Mouse (Mus musculus) left cerebral cortex, adult 9 months (tissue): ENCODE measurements around the gene Serinc3.
A peak's percentile ranks its signal among the peaks of the same experiment; 100 is the strongest.
"Not testable (repeated sequence)": the region's sequence is repeated elsewhere in the genome, so short reads cannot be mapped to it uniquely, and the experiment has no call there.

Experiments
- DNase-seq, 2 experiments: peaks; one replicate each; pipeline ENCODE4 v3.0.0; 2022; ENCODE audit warnings: low spot score in 2 of 2

Gene Serinc3

DNA sequence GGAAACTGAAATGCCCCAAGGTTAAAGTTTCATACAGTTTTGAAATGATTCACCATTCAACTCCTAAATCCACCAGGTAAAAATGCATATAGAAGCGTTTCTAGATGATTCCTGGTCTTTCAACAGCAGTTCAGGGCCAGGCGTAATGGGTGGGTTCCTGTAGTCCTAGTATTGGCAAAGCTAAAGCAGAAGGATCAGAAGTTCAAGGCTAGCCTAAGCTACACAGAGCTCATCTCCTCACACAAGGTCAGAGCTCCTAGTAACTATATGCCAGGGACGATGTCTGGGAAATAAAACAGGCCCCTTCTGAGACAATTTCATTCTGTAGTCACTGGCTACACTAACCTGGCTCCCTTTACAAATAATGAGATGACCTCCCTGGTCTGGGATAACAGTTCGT lies 13.7 kb downstream of the Serinc3 start:
- DNase-seq, result no peak

- not testable (repeated sequence) for DNase-seq
Observed at GRCm38 (mm10) chr2:163621401-163621800, 23.5 kb downstream of the Serinc3 start.

DNA sequence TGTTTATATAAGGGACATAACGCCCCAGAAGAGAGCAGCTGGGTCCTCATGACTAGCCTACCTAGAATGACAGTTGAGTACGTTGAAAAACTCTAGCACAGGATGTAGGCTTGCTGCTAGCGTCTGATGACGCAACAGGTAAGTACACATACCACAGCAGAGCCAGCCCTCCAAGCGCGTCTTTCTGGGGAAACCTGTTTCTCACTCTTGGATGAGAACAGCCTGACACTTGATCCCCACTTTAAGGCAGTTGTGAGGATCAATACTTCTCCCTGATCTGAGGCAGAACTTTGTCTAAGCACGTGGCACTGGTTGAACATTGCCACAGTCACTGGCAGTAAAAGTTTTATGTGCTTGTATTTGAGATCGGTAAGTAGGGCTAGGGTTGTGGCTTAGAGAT lies 24.5 kb downstream of the Serinc3 start:
- no peak for DNase-seq

- DNase-seq, result no peak
Observed at GRCm38 (mm10) chr2:163617874-163618273, 27.1 kb downstream of the Serinc3 start.

- no peak for DNase-seq
Observed at GRCm38 (mm10) chr2:163617232-163617863, 27.6 kb downstream of the Serinc3 start.

DNA sequence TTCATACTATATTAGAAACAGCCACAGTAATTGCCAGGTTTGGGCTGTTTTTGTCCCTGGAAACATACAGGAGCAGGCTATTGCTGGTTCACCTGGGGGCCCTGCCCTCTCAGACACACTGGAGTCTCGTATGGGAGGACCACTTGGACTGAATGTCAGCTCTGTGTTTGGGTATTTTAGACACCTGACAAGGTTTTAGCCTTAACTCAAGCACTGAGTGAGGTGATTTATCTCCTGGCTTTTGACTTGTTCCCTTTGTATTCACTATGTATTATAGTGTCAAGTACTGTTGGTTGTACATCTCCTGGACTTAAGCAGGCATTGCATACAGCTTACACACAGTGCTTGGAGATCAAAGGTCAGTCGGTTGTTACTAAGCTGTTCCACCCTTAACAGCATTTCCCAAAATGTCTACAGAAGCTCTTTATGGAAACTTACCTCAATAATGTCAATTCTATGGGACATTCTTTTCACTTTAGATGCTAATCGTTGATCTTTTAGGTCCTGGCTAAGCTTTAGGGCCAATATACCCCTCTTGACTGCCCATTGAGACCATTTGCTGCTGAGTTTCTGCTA lies 28.2 kb downstream of the Serinc3 start:
- DNase-seq, result no peak

- DNase-seq, result peak in 1 of 2 experiments; percentile 33
Observed at GRCm38 (mm10) chr2:163615906-163616651, 28.9 kb downstream of the Serinc3 start.

DNA sequence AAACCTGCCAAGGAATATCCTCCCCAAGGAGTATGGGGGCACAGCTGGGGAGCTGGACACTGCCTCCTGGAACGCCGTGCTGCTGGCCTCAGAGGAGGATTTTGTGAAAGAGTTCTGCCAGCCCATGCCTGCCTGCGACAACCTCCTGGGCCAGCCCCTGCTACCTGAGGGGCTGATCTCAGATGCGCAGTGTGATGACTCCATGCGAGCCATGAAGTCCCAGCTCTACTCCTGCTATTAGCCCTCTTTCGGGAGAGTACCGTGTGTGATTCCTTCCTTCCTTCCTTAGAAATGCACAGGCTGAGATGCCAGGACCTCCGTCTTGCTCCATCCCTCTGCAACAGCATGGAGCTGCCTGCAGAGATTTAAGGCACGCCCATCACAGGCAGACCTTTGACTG lies 29.5 kb downstream of the Serinc3 start:
- no peak for DNase-seq

DNA sequence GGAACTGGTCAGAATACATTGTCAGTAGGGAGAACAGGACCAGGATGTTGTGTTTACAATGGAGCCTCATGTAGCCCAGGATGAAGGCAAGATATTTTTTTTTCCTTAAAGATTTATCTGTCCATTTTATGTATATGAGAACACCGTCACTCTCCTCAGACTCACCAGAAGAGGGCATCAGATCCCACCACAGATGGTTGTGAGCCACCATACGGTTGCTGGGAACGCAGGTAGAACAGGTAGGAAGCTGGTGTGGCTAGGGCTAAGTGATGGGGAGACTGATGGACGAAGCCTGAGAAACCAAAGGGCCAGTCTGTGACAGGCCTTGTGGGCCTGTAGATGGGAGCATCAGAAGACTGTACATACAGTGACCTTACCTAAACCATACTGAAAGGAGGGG lies 30.9 kb downstream of the Serinc3 start:
- DNase-seq, result no peak

GRCm38 (mm10) chr2:163613206-163613605 lies 31.7 kb downstream of the Serinc3 start:
- DNase-seq, result no peak

GRCm38 (mm10) chr2:163611176-163611575 lies 33.8 kb downstream of the Serinc3 start:
- no peak for DNase-seq

DNA sequence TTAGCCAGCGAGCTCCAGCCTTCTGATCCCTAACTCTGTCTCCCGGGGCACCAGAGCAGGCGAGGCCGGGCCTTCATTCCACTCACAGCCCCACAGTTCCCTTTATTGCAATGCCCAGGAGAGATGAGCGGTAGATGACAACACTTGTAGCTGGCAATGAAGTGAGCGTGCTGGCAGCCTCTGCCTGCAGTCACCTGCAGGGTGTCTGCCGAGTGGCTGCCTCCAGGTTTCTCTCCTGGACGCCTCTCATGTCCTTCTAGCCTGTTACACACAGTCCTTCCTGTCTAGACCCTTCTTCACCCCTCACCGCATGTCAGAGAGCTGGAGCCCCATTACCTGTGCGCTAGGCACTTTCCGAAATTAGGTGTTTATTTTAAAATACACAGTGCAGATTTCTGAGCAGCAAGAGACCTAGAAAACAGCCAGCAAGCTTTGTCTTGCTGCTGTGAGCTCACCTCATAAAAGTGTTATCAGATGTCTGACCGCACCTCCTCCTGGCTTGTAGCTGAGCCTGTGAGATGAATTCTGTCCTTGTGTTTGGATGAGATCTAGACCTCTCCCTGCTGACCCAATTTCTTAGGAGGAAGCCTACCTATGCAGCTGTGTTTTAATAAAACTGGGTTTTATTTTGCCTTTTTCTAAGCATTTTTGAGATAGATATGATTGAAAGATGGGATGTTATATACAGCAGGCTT lies 35.5 kb downstream of the Serinc3 start:
- DNase-seq, result no peak

DNA sequence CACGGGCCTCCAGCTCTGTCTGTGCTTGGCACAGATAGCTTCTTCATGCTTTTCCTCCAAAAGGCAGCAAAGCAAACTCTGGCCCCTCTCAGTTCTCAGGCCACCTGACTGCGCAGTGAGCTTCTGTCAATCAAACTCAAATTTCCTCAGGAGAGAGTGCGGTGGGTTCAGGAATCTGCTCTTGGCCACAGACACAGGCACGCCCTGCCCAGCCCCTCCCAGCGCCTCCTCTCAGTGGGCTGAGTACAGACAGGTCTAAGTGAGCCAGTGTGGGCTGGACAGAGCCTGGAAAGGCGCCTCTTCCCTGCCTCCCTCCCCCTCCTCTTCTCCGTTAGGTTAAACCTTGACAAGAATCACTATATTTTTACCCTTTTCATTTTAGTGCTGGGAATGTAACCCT lies 36.9 kb downstream of the Serinc3 start:
- DNase-seq, result no peak

GRCm38 (mm10) chr2:163606161-163606560 lies 38.8 kb downstream of the Serinc3 start:
- DNase-seq, result no peak

GRCm38 (mm10) chr2:163602101-163602971 lies 42.6 kb downstream of the Serinc3 start, which contains the start of gene Ttpal:
Gene Ttpal (plus strand): TSS chr2:163602314.
- peak; percentile 55 to 85 for DNase-seq

GRCm38 (mm10) chr2:163601712-163602100 lies 43.2 kb downstream of the Serinc3 start:
- DNase-seq, result no peak

DNA sequence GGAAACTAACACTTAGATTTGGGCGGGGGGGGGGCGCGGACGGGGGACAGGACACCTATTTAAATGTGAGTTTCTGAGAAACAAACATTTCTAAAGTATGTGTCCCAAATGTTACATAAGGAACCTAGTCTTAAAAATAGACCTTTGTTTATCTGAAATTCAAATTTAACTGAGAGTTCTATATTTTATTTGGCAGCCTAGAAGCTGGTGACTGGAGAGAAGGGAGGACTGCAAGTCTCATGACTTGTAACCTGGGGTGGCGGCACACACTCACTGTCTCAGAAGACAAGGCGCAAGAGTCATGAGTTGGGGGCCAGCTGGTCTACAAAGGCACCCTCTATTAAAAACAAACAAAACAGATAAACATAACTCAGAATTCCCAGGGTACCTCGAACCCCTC lies 43.9 kb downstream of the Serinc3 start:
- DNase-seq, result no peak

- peak in 1 of 2 experiments; percentile 59 for DNase-seq
Observed at GRCm38 (mm10) chr2:163599226-163599625, 45.7 kb downstream of the Serinc3 start.

- DNase-seq, result peak in 1 of 2 experiments; percentile 57
Observed at GRCm38 (mm10) chr2:163597661-163598060, 47.3 kb downstream of the Serinc3 start.

GRCm38 (mm10) chr2:163596873-163597155 lies 48.1 kb downstream of the Serinc3 start:
- DNase-seq, result no peak

DNA sequence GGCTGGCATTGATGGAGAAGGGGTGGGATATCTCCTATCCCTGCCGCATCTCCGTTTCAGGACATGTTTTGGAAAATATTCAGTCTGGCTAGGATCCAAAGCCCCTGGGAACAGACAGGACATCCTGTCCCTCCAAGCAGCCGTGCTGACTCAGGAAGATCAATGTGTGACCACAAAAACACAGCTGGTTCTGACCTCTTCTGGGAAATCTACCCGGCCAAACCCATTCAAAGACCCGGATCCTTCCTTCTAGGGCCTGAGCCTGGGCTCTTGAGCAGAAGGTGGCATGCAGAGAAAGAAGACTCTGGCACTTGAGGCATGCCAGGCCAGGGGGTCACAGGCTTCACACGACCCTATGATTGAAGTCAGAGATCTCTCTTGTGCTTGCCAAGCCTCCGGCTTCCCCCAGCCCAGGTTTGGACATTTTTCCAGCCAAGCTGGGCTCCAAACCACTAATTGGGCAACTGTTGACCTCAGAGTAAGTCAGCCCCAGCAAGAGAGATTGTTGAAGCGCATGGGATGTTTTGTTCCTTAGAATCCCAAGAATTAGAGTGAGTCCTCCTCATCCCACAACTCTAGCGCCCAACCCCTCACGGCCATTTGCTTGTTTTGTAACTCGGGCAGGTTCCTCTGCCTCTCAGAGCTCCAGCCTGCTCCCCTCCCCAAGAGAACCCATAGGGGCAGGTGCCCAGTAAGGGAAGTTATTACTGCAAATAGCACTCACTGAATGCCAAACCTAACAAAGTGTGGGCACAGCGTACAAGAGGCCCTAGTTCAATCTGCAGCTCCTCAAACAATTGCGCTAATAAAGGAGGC lies 48.7 kb downstream of the Serinc3 start:
- DNase-seq, result no peak
